ENCODE assay signal across 16 mouse cellular contexts in genomic region chr1:43732657-43733056, GRCm38 (mm10). TPM values are rescaled to one million over a fixed set of nuclear protein-coding genes. Genes with fewer than 3 reads are reported as not detected.
DNase-seq lines count a peak whose midpoint lies in the region; ATAC-seq lines count a peak whose summit lies in the region.
"Had no signal": no experiment of that assay in that cellular context is flagged by ENCODE, and none has a peak within 500 bp of the region (broad histone marks: within the 10 kb centered on the region; RNA-seq: fewer than 3 reads in every experiment).

No protein-coding gene starts in this region.

- 53% methylated on average over 1 of the region's 1 CpGs for WGBS in embryonic facial prominence, embryonic 13.5 days
- WGBS in embryonic facial prominence, embryonic 10.5 days = 84% methylated on average over 1 of the region's 1 CpGs

- no peaks in the 10 kb centered on the region for H3K36me3 ChIP-seq in embryonic facial prominence, embryonic 13.5 days
- H3K36me3 ChIP-seq in embryonic facial prominence, embryonic 10.5 days (replicated peaks) = no peaks in the 10 kb centered on the region

- no peaks in the 10 kb centered on the region for H3K27me3 ChIP-seq in embryonic facial prominence, embryonic 13.5 days
- H3K27me3 ChIP-seq in embryonic facial prominence, embryonic 10.5 days (replicated peaks; ENCODE audit: low read depth, poor library complexity, severe bottlenecking) = no peaks in the 10 kb centered on the region; the same call in 1 of the 2 replicates

- DNase-seq in embryonic facial prominence, embryonic 10.5 days (ENCODE audit: low spot score) = no peak
- DNase-seq in layer of hippocampus, adult 9-10 months (ENCODE audit: low spot score) = peak; percentile 22
- DNase-seq in layer of hippocampus, adult 11-12 months (ENCODE audit: low spot score) = no peak
- peak; percentile 72 for DNase-seq in brain, adult 2 months (ENCODE audit: low read depth, low spot score)
- peak; percentile 61 for DNase-seq in layer of hippocampus, adult 9-11 months
- DNase-seq in thymus, postnatal 0 days (ENCODE audit: low spot score) = no peak
- no peak for DNase-seq in kidney, postnatal 14 days
- DNase-seq: adrenal gland, postnatal 10 days; cerebellum, adult 8-10 months; heart, postnatal 4 days; kidney, adult 18-20 months; kidney, postnatal 4 days; liver; liver, postnatal 0 days had no signal

- H3K4me3 ChIP-seq in embryonic facial prominence, embryonic 13.5 days = no peak overlapping the region
- H3K4me3 ChIP-seq in embryonic facial prominence, embryonic 10.5 days = no peak overlapping the region
- H3K4me3 ChIP-seq: erythroblast, embryonic 14.5 days had no signal

- peak overlapping the region; percentile 56 for H3K27ac ChIP-seq in embryonic facial prominence, embryonic 13.5 days
- no peak overlapping the region for H3K27ac ChIP-seq in embryonic facial prominence, embryonic 10.5 days (replicated peaks)

- ATAC-seq in embryonic facial prominence, embryonic 13.5 days (ENCODE audit: insufficient number of reproducible peaks, insufficient read depth, low FRiP score, low TSS enrichment, low read depth) = no peak
- ATAC-seq: liver, postnatal 0 days had no signal

- peaks cover 3% of the 10 kb centered on the region; the same call in 1 of the 2 replicates for H3K9me3 ChIP-seq in embryonic facial prominence, embryonic 13.5 days
- H3K9me3 ChIP-seq in embryonic facial prominence, embryonic 10.5 days = no peaks in the 10 kb centered on the region

- peaks cover 17% of the 10 kb centered on the region for H3K4me1 ChIP-seq in embryonic facial prominence, embryonic 13.5 days
- H3K4me1 ChIP-seq in embryonic facial prominence, embryonic 10.5 days = peaks cover 3% of the 10 kb centered on the region; the same call in 1 of the 2 replicates

- H3K4me2 ChIP-seq in embryonic facial prominence, embryonic 13.5 days = no peak overlapping the region

- H3K9ac ChIP-seq in embryonic facial prominence, embryonic 13.5 days = no peak overlapping the region
- H3K9ac ChIP-seq: liver, postnatal 0 days had no signal

RNA-seq across cellular contexts. Expression of gene 1500015O10Rik, which starts 2.3 kb away (rescaled TPM):
- 6.0 and 12.4 TPM in 2 replicates for polyA plus RNA-seq in embryonic facial prominence, embryonic 13.5 days (2015; fragmentation: Nextera tagmentation; extraction: Ambion mirVana)
- polyA plus RNA-seq in embryonic facial prominence, embryonic 10.5 days (2016; fragmentation: Nextera tagmentation; extraction: Ambion mirVana) = 0.23 TPM in 1 of 2 replicates, not detected in the other
- 1.2 and 1.6 TPM in 2 replicates for polyA plus RNA-seq in thymus, postnatal 0 days (2015; fragmentation: Nextera tagmentation; extraction: Ambion mirVana)
- polyA plus RNA-seq: erythroblast, embryonic 14.5 days had no signal

Comparison
In these comparisons a context has a peak if more than half of its experiments do, and no peak if none do; other contexts are left out.
1. DNase-seq: peak in layer of hippocampus, adult 9-10 months (single experiment), brain, adult 2 months (single experiment) and layer of hippocampus, adult 9-11 months (single experiment); none in embryonic facial prominence, embryonic 10.5 days (single experiment), layer of hippocampus, adult 11-12 months (single experiment), thymus, postnatal 0 days (single experiment) and kidney, postnatal 14 days (single experiment).